Mouse (Mus musculus): ENCODE results near the gene Arhgef11. TPM values are rescaled to one million over a fixed set of nuclear protein-coding genes. Genes with fewer than 3 reads are reported as not detected.
A peak's percentile ranks its signal among the peaks of the same experiment; 100 is the strongest.

Arhgef11 gene
- total and polyA plus RNA-seq, 3 experiments, result 2.0 to 4.9 TPM; not detected in 1

GRCm38 (mm10) chr3:87756488-87756887 lies 139.1 kb downstream of the Arhgef11 start:
- H3K36me3 ChIP-seq (ENCODE audit: control insufficient read depth in 1 of 2, insufficient read depth in 2 of 2, low read length in 2 of 2), result no peaks in the 10 kb centered on the region

GRCm38 (mm10) chr3:87758641-87759040 lies 141.3 kb downstream of the Arhgef11 start:
- H3K79me2 ChIP-seq (ENCODE audit: control insufficient read depth, insufficient read depth, low read length, poor library complexity), result no peaks in the 10 kb centered on the region
- TF ChIP-seq TBP (IDR thresholded peaks at IDR 0.05; ENCODE audit: low read depth, low read length) (no peak), POLR2AphosphoS2 (IDR thresholded peaks at IDR 0.05; ENCODE audit: low read length) (no peak), CTCF (IDR thresholded peaks at IDR 0.05 in 2 of 3, conservative IDR thresholded peaks at IDR 0.05 in 1 of 3; ENCODE audit: control insufficient read depth in 1 of 3, insufficient read depth in 1 of 3, low read depth in 2 of 3, low read length in 3 of 3, poor library complexity in 1 of 3, severe bottlenecking in 1 of 3) (no peak), USF2 (IDR thresholded peaks at IDR 0.05; ENCODE audit: borderline replicate concordance in 1 of 2, insufficient read depth in 1 of 2, low read depth in 1 of 2, low read length in 2 of 2) (no peak), JUND (IDR thresholded peaks at IDR 0.05; ENCODE audit: low read depth, low read length) (no peak), ZC3H11A (IDR thresholded peaks at IDR 0.05; ENCODE audit: low read depth, low read length) (no peak), MXI1 (IDR thresholded peaks at IDR 0.05; ENCODE audit: low read depth, low read length) (no peak), SMC3 (IDR thresholded peaks at IDR 0.05; ENCODE audit: low read depth, low read length) (no peak), MYB (IDR thresholded peaks at IDR 0.05; ENCODE audit: low read depth, low read length) (no peak), UBTF (IDR thresholded peaks at IDR 0.05; ENCODE audit: borderline replicate concordance, insufficient read depth, low read depth, low read length) (no peak), GATA1 (IDR thresholded peaks at IDR 0.05; ENCODE audit: low read depth, low read length) (no peak), CHD2 (IDR thresholded peaks at IDR 0.05; ENCODE audit: low read length) (no peak)
- peak overlapping the region; percentile 36 to 54; a peak in 3 of 4 replicates for H3K4me3 ChIP-seq (ENCODE audit: control insufficient read depth in 1 of 2, insufficient read depth in 1 of 2, low read depth in 2 of 2, low read length in 2 of 2)
- H3K9me3 ChIP-seq (replicated peaks; ENCODE audit: insufficient read depth, low read length), result no peaks in the 10 kb centered on the region
- no peak overlapping the region for H3K27ac ChIP-seq (ENCODE audit: control insufficient read depth, low read depth, low read length)
- H3K27me3 ChIP-seq (ENCODE audit: control insufficient read depth in 1 of 2, insufficient read depth in 2 of 2, low read length in 2 of 2), result no peaks in the 10 kb centered on the region; a peak in 1 of 4 replicates
- H3K4me1 ChIP-seq (ENCODE audit: control insufficient read depth in 1 of 2, insufficient read depth in 2 of 2, low read length in 2 of 2), result peaks cover 0 to 3% of the 10 kb centered on the region in 2 experiments; a peak in 1 of 4 replicates
- no peaks in the 10 kb centered on the region for H3K36me3 ChIP-seq (ENCODE audit: control insufficient read depth in 1 of 2, insufficient read depth in 2 of 2, low read length in 2 of 2)
- H3K9ac ChIP-seq (ENCODE audit: control insufficient read depth, low read depth, low read length, poor library complexity, severe bottlenecking), result peak overlapping the region; percentile 15; the same call in 1 of the 2 replicates
- peak; percentile 56 for DNase-seq (ENCODE audit: low read depth, low spot score)

More at GRCm38 (mm10) chr3:87756488-87756887, 139.1 kb downstream of the Arhgef11 start:
- Histone ChIP-seq H3K4me3 (ENCODE audit: control insufficient read depth in 1 of 2, insufficient read depth in 1 of 2, low read depth in 2 of 2, low read length in 2 of 2) (no peak overlapping the region), H3K79me2 (ENCODE audit: control insufficient read depth, insufficient read depth, low read length, poor library complexity) (no peaks in the 10 kb centered on the region), H3K9me3 (replicated peaks; ENCODE audit: insufficient read depth, low read length) (no peaks in the 10 kb centered on the region), H3K4me1 (ENCODE audit: control insufficient read depth in 1 of 2, insufficient read depth in 2 of 2, low read length in 2 of 2) (peaks cover 0 to 3% of the 10 kb centered on the region in 2 experiments; a peak in 1 of 4 replicates), H3K9ac (ENCODE audit: control insufficient read depth, low read depth, low read length, poor library complexity, severe bottlenecking) (no peak overlapping the region), H3K27me3 (ENCODE audit: control insufficient read depth in 1 of 2, insufficient read depth in 2 of 2, low read length in 2 of 2) (no peaks in the 10 kb centered on the region; a peak in 1 of 4 replicates), H3K27ac (ENCODE audit: control insufficient read depth, low read depth, low read length) (no peak overlapping the region)
- TF ChIP-seq CHD1 (IDR thresholded peaks at IDR 0.05; ENCODE audit: low read depth, low read length), result no peak
- DNase-seq (ENCODE audit: low read depth, low spot score), result no peak
